Mouse (Mus musculus): ENCODE results near the gene Mbtd1.

Gene Mbtd1

DNA sequence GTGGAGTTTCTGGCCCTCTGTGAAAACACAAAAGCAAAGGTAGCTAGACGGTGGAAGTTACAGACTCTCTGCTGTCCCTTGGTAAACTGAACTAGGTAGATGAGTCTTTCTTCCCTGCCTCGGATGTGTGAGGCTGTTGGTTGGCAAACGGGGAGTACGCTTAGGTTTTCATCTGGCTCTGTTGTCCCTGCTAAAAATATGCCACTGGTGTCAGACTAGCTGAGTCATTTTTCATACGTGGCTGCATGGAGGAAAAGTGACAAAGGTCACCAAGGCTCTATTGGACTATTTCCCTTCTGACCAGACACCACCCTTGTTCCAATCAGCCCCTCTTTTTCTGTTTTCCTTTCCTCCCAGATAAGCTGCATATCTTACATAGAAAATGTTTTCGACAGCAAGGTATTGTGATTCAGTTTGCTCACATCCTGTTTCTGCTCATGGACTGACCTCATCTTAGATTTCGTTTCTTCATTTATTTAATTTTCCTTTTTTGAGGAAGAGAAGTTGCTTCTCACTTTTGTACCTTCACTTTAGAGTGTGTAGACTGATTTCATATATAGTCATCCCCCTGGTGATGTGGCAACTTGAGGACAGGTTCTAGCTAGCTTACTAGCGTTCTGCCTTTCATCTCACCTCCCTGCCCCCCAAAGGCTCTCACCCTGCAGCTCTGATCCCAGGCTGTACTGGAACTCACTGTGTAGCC, 102.1 kb downstream of the Mbtd1 start:
- no peak for DNase-seq (ENCODE audit: low spot score)

DNA sequence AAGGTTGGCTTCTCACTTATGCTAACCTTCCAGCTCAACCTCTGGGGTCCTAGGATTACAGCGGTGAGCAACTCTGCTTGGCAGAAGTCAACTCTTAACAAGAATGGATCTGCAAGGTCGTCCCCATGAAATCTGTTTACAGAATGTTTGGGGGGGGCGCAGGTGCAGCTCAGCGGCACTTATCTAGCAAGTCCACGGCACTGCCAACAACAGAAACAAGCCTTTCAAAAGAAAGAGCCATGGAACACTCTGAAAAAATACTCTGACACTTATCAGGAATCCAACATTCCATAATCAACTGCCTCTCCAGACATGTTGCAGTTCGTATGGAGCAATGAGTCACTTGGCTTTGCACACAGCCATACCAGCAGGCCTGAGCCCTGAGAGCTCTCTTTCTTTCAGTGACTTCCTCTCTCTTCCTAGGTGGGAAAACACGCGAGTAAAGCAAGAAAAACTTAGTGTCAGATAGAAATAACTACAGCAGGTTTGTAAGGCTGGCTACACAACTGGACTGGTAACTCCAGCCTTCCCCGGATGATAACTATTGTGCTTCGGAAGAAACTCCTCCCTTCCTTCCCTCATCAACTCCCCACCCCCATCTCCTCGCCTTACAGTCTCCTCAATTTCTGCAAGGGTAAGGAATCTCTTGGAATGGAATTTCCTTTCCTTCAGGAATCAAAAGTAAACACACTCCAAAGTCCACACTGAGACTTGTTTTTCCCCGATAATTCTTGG, 102.8 kb downstream of the Mbtd1 start:
- DNase-seq (ENCODE audit: low spot score), result no peak

DNA sequence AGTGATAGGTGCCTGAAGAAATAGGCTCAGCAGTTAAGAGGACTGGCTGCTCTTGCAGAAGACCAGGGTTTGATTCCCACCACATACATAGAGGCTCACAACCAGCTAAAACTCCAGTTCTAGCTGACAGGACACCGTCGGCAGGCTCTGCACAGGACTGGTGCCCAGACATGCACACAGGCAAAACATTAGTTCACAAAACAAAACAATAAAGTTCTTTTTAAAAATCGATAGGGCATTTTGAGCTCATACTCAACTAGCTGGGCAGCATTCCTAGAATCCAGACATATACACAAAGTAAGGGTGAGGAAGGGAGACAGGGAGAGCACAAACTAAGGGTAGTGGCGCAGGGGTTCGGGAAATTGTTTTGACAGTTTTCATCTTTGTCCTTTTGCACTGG, 108.9 kb downstream of the Mbtd1 start:
- DNase-seq (ENCODE audit: low spot score), result no peak

DNA sequence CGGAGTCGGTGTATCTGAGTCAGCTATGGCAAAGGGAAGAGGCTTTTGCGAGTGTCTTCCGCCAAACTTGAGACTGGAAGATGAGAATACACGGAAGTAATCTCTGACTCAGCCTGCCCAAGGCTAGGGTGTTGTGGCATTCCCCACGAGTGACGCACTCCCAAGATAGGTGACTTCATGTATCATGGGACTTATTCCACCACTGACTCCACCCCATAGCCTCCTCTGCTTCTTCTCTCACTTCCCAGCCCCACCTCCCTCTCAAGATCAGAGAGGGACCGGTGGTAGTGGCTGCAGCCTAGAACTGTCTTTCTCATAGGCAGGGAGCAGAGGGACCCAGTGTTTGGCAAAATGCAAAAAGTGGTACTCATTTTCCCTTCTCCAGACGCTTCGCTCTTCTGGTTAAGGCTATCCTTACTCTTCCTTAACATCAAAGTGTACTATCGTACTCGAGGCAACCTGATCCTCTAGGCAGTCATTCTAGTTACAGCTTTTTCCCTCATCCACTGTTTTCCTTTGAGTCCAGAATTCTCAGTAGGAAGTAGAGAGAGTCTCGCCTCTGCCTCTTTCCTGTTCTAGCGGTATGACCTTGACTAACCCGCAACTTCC, 109.6 kb downstream of the Mbtd1 start:
- DNase-seq (ENCODE audit: low spot score), result peak; percentile 81

DNA sequence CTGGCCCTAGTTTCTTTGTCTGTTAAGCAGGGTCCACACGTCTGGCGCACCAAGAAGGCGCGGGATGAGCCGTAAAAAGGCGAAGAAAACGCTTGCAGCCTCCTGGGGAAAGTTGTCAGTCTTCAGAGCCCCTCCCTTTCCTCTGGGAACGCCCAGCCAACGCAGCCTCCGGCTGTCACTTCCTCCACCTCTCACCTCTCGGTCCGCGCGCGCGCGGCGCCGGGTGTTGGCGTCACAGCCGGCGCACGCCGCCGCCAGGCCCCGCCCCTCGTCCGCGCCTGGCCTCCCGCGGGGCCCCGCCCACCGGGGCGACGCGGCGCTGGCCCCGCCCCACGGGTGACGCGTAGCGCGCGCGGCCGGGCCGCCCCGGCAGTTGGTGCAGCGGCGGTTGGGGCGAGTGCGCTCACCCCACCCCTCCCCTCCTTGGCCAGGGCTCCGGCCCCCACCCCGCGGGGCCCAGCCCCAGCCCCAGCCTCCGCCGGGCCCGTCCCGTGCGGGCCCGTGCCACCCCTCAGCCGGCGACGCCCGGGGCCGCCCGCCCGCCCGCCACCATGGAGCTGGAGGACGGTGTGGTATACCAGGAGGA, 110.2 kb downstream of the Mbtd1 start, which contains the start of gene Spag9:
Spag9 (plus strand) TSS at position 372 of the 586 bp plus-strand sequence.
- DNase-seq (ENCODE audit: low spot score), result peak; percentile 93

Data from layer of hippocampus, adult 11-12 months (tissue).